Mouse (Mus musculus): ENCODE measurements around the gene Mtmr4.

GRCm38 (mm10) chr11:87580543-87581085 lies 11.3 kb upstream of the Mtmr4 start:
- TF ChIP-seq CTCF (IDR thresholded peaks at IDR 0.05; ENCODE audit: low read depth) (no peak), EP300 (IDR thresholded peaks at IDR 0.05; ENCODE audit: low read depth) (no peak)

All from heart, postnatal 0 days (tissue).